Mouse (Mus musculus) macrophage (primary cell): ENCODE measurements around the gene Obscn. TPM values are rescaled to one million over a fixed set of nuclear protein-coding genes. Genes with fewer than 3 reads are reported as not detected.

Experiments
- H3K27ac ChIP-seq: fragments of 350-480 bp; formaldehyde crosslinking; 2 replicates; pipeline ENCODE4 v1.9.0; 2021
- H3K36me3 ChIP-seq: fragments of 350-480 bp; formaldehyde crosslinking; 2 replicates; pipeline ENCODE4 v1.9.0; 2021; ENCODE audit errors: inconsistent target
- H3K4me3 ChIP-seq: fragments of 350-480 bp; formaldehyde crosslinking; 2 replicates; pipeline ENCODE4 v1.9.0; 2021; ENCODE audit errors: inconsistent target
- H3K79me2 ChIP-seq: fragments of 350-480 bp; formaldehyde crosslinking; 2 replicates; pipeline ENCODE4 v1.9.0; 2021; ENCODE audit errors: inconsistent target
- WGBS: methylation state at CpG from one replicate; pipeline ENCODE4 v1.1.7; 2026; ENCODE audit warnings: inconsistent platforms; ENCODE audit not compliant: missing documents; 5-methylcytosine and 5-hydroxymethylcytosine counted together
- polyA plus RNA-seq: library from polyadenylated mRNA; stranded (reverse); fragments of 250-400 nt; gene quantifications from 3 replicates; pipeline ENCODE4 v1.2.4, GENCODE M21; 2018; ENCODE audit warnings: inconsistent platforms

Gene Obscn
- polyA plus RNA-seq, 1 experiment from 2014 or later, result 0.01 TPM

- Histone ChIP-seq H3K4me3 (no peak overlapping the region), H3K79me2 (no peaks in the 10 kb centered on the region), H3K36me3 (no peaks in the 10 kb centered on the region), H3K27ac (no peak overlapping the region)
- WGBS, result 58% methylated on average over 3 of the region's 3 CpGs
These were observed 78.2 kb downstream of the Obscn start for GRCm38 (mm10) chr11:59058025-59058424.

GRCm38 (mm10) chr11:59051031-59051430 lies 85.2 kb downstream of the Obscn start:
- H3K36me3 ChIP-seq, result no peaks in the 10 kb centered on the region

GRCm38 (mm10) chr11:59044703-59045330 lies 91.4 kb downstream of the Obscn start:
- no peaks in the 10 kb centered on the region for H3K36me3 ChIP-seq
- H3K4me3 ChIP-seq, result no peak overlapping the region
- no peaks in the 10 kb centered on the region for H3K79me2 ChIP-seq
- no peak overlapping the region for H3K27ac ChIP-seq
- WGBS, result 92% methylated on average over 15 of the region's 15 CpGs

More at GRCm38 (mm10) chr11:59051031-59051430, 85.2 kb downstream of the Obscn start:
- no peak overlapping the region for H3K27ac ChIP-seq
- no peaks in the 10 kb centered on the region for H3K79me2 ChIP-seq
- 84% methylated on average over 9 of the region's 9 CpGs for WGBS
- no peak overlapping the region for H3K4me3 ChIP-seq

GRCm38 (mm10) chr11:59029003-59029402 lies 107.2 kb downstream of the Obscn start:
- Histone ChIP-seq H3K27ac (no peak overlapping the region), H3K36me3 (no peaks in the 10 kb centered on the region), H3K4me3 (no peak overlapping the region), H3K79me2 (no peaks in the 10 kb centered on the region)
- WGBS, result 93% methylated on average over 13 of the region's 13 CpGs

GRCm38 (mm10) chr11:59026411-59026810 lies 109.8 kb downstream of the Obscn start:
- Histone ChIP-seq H3K36me3 (no peaks in the 10 kb centered on the region), H3K4me3 (no peak overlapping the region), H3K79me2 (no peaks in the 10 kb centered on the region), H3K27ac (no peak overlapping the region)
- 87% methylated on average over 6 of the region's 6 CpGs for WGBS

- no peak overlapping the region for H3K27ac ChIP-seq
- no peaks in the 10 kb centered on the region for H3K36me3 ChIP-seq
- H3K79me2 ChIP-seq, result no peaks in the 10 kb centered on the region
- no peak overlapping the region for H3K4me3 ChIP-seq
- WGBS, result 45% methylated on average over 9 of the region's 9 CpGs
These were observed 121.2 kb downstream of the Obscn start for GRCm38 (mm10) chr11:59015052-59015451.

- no peak overlapping the region for H3K4me3 ChIP-seq
- no peaks in the 10 kb centered on the region for H3K36me3 ChIP-seq
- H3K27ac ChIP-seq, result no peak overlapping the region
- WGBS, result 89% methylated on average over 7 of the region's 7 CpGs
- no peaks in the 10 kb centered on the region for H3K79me2 ChIP-seq
These were observed 133.7 kb downstream of the Obscn start for GRCm38 (mm10) chr11:59002327-59003079.

GRCm38 (mm10) chr11:59000635-59001034 lies 135.6 kb downstream of the Obscn start:
- Histone ChIP-seq H3K27ac (no peak overlapping the region), H3K36me3 (no peaks in the 10 kb centered on the region), H3K4me3 (no peak overlapping the region), H3K79me2 (no peaks in the 10 kb centered on the region)
- 95% methylated on average over 21 of the region's 21 CpGs for WGBS

GRCm38 (mm10) chr11:58999830-59000229 lies 136.4 kb downstream of the Obscn start:
- Histone ChIP-seq H3K27ac (no peak overlapping the region), H3K4me3 (no peak overlapping the region), H3K79me2 (no peaks in the 10 kb centered on the region), H3K36me3 (no peaks in the 10 kb centered on the region)
- WGBS, result 98% methylated on average over 6 of the region's 6 CpGs

- 39% methylated on average over 11 of the region's 11 CpGs for WGBS
- Histone ChIP-seq H3K4me3 (no peak overlapping the region), H3K27ac (no peak overlapping the region), H3K36me3 (no peaks in the 10 kb centered on the region), H3K79me2 (no peaks in the 10 kb centered on the region)
These were observed 137.0 kb downstream of the Obscn start for GRCm38 (mm10) chr11:58999158-58999557.

- 72% methylated on average over 5 of the region's 5 CpGs for WGBS
- H3K36me3 ChIP-seq, result no peaks in the 10 kb centered on the region
- H3K4me3 ChIP-seq, result no peak overlapping the region
- no peaks in the 10 kb centered on the region for H3K79me2 ChIP-seq
- H3K27ac ChIP-seq, result no peak overlapping the region
These were observed 138.7 kb downstream of the Obscn start for GRCm38 (mm10) chr11:58997541-58997940.

- 8% methylated on average over 12 of the region's 12 CpGs for WGBS
- Histone ChIP-seq H3K27ac (no peak overlapping the region), H3K36me3 (0 out of 2 replicates have a peak, but pooled peaks cover under 1% of the 10 kb centered on the region), H3K79me2 (no peaks in the 10 kb centered on the region), H3K4me3 (no peak overlapping the region)
These were observed 140.3 kb downstream of the Obscn start for GRCm38 (mm10) chr11:58995807-58996370.

- H3K36me3 ChIP-seq, result peaks cover 7% of the 10 kb centered on the region; the same call in 1 of the 2 replicates
- 83% methylated on average over 9 of the region's 9 CpGs for WGBS
These were observed 141.0 kb downstream of the Obscn start for GRCm38 (mm10) chr11:58995061-58995806.

GRCm38 (mm10) chr11:58994337-58994826 lies 141.8 kb downstream of the Obscn start:
- no peak overlapping the region for H3K4me3 ChIP-seq
- H3K79me2 ChIP-seq, result no peaks in the 10 kb centered on the region
- H3K36me3 ChIP-seq, result peaks cover 13% of the 10 kb centered on the region; the same call in 1 of the 2 replicates
- WGBS, result 13% methylated on average over 35 of the region's 35 CpGs
- H3K27ac ChIP-seq, result no peak overlapping the region

More at GRCm38 (mm10) chr11:58995061-58995806, 141.0 kb downstream of the Obscn start:
- Histone ChIP-seq H3K27ac (no peak overlapping the region), H3K4me3 (no peak overlapping the region), H3K79me2 (no peaks in the 10 kb centered on the region)
